Mouse (Mus musculus) spleen, postnatal 4 days (tissue): ENCODE measurements around the gene Rnf216.

ENCODE experiments used
- DNase-seq, 2 experiments: peaks; one replicate each; pipeline ENCODE4 v3.0.0; 2022; ENCODE audit warnings: low spot score in 2 of 2

The Rnf216 gene

DNA sequence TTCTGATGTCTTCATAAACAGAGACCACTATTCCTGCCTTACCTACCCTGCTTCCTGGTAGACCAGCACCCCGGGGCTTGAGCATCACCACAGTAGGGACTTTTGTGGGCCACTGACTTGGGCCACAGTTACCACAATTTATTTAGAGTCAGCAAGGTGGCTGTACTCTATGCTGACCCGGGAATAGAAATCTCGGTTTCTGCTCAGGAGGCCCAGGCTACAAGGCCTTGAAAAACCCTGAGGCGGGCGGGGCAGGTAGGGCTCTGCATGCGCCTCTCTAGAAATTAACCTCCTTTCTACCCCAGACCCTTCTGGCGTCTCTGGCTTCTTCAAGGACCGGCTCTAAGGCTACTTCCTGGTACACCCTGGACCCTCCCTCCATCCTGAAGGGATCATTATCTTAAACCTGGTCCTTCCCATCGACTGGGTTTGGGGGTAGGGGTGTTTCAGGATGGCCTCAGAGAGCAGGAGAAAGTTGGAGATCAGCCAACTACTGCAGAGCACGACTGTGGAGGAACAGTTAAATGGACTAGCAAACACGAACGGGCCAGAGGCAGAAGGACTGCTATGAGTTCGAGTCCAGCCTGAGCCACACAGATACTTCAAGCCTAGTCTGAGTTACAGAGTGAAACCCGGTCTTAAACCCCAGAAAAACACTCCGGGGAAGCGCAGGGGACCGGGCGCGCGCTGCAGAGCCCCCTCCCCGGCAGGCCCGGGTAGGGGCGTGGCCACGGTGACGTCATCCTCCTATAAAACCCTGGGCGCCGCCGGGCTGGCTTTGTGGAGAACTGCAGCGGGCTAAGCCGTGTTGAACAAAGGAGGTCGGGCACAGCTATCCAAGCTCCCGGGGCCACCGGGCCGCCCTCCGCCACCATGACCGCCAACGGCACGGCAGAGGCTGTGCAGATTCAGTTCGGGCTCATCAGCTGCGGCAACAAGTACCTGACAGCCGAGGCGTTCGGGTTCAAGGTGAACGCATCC is 152.9 kb downstream of the Rnf216 start, which contains the start of gene Fscn1:
TSS of gene Fscn1 (plus strand) at position 768 of the 981 bp plus-strand sequence.
- peak; percentile 62 to 81 for DNase-seq

DNA sequence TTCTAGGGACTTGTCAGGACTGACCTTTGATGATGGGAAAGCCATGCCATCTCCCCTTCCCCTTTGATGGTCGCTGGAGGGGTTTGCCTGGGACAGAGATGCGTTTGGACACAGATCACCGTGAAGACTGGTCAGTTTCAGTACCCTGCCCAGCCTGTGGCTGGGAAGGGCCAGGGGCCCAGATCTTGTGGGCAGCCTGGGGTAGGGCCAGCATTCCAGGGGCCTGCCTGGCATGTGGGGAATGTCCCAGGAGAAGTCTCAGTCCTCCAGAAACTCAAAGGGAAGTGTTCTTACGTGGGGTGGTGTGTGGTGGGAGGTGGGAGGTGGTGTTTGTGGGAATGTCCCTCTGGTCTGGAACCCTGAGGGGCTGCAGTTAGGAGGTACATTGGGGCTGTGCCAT is 153.6 kb downstream of the Rnf216 start:
- no peak for DNase-seq

GRCm38 (mm10) chr5:142958464-142958863 is 154.3 kb downstream of the Rnf216 start:
- no peak for DNase-seq

- no peak for DNase-seq
Measured at GRCm38 (mm10) chr5:142956956-142957703, 155.7 kb downstream of the Rnf216 start.

- DNase-seq = no peak
Measured at GRCm38 (mm10) chr5:142953641-142954040, 159.2 kb downstream of the Rnf216 start.

GRCm38 (mm10) chr5:142950405-142950804 is 162.4 kb downstream of the Rnf216 start:
- no peak for DNase-seq

GRCm38 (mm10) chr5:142949580-142949979 is 163.2 kb downstream of the Rnf216 start:
- DNase-seq = no peak

- DNase-seq = no peak
Measured at GRCm38 (mm10) chr5:142947460-142947859, 165.3 kb downstream of the Rnf216 start.

DNA sequence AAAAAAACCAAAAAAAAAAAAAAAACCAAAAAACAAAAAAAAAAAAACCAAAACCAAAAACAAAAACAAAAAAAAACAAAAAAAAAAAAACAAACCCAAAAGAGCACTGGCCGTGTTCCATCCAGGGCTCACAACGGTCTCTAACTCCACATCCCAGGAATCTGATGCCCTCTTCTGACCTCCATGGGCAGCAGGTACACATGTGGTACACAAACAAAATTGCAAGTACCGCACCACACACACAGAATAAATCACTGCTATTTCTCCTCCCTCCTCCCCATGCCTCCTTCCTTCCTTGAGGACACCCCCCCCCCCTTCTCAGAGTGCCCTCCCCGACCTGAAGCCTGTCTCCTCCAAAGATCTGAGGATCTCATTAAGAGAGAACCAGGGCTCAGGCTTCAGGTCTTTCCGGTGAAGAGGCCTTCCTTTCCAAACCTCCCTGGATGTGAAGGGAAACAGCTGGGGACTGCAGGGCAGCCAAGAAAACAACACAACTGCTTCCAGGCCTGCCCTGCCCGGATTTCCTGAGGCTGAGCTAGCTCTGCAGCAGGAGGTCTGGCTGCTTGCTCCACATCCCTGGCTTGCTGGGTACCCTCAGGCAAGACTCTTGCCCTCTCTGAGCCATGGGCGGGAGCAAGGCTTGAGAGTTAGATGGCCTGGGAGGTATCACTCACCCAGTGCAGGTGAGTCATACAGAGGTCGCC is 167.7 kb downstream of the Rnf216 start:
- no peak for DNase-seq
